Mouse (Mus musculus): ENCODE data around the gene 9630041A04Rik. TPM values are rescaled to one million over a fixed set of nuclear protein-coding genes. Genes with fewer than 3 reads are reported as not detected.

The 9630041A04Rik gene
- total RNA-seq (2021), result not detected

DNA sequence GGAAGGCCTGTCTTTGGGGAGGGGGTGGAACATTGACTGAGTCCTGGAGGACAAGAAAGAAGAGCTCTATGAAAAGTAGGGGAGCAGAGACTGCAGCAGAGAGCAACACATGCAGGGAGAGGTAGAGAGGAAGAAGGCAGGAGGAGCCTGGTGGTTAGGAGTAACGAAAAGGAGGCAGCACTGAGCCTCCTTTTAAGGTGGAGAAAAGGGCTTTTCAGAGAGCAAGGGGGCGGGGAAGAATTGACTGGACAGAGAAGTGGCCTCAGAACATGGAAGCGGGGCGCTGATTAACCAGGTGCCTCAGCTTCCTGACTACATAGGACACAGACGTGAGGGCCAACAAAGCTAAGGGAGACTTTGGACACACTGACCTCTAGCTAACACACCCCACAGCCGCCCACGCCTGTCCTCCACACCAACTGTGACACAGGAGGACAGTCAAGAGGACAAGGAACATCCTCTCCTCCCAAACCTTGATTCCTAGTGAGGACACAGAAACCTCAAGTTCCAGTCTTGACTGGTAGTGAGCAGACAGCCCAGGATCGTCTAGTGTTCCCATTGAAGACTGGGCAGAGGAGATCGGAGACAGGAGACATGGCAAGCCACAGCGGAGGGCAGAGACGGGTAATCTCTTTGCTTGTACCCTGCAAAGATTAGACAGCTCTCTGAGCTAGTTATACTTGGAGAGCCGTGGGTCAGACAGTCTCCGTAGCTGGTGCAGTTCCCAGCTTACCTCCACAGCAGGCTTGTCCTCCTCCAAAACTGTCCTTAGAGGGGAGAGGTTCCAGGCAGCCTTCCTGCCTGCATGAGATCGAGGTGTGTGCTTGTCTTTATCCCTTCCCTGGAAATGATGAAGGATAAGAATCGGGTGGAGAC lies at the start of gene 9630041A04Rik:
Gene 9630041A04Rik, plus strand, starts transcription at position 246 of the 876 bp plus-strand sequence.
- intact Hi-C loops (cut with DNase I), result no loop called here
- DNase-seq, result peak; percentile 32

DNA sequence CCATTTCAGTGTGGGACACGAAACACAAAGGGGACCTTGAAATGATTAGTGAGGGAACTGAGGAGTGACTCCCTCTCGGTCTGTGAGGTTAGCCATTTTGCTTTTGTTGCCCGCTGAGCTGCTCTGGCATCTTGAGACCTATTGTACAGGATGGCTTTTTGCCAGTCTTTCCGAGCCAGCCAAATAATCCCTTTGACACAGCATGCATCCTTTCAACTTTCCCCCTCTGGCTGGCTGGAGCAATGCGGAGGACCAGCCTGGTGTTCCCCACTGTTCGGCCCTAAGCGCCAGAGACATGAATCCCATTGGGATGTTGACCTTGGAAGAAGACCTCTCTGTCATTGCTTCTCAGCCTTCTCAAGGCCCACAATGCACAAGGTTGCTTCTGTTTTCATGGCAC lies 37.7 kb upstream of the 9630041A04Rik start:
- DNase-seq, result peak; percentile 48
- intact Hi-C loops (cut with DNase I), result no loop called here

DNA sequence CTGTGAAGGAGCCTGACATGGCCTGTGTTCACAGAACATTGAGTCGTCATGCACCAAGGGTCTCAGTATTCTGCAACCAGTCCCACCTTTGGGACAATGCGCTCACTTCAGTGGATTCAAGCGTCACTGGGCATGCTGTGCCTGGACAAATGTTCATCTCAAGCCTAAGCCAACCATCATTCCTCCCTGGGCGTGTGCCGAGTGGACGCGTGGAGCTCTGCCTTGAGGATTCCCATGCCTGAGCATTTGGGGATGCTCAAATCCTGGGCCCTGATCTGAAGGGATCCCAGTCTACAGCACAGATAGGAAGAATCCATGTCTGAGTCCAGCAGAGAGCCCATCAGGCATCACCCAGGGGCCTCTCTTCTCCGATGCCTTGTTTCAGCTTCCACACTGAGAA lies 36.0 kb upstream of the 9630041A04Rik start:
- intact Hi-C loops (cut with DNase I), result no loop called here
- peak; percentile 17 for DNase-seq

DNA sequence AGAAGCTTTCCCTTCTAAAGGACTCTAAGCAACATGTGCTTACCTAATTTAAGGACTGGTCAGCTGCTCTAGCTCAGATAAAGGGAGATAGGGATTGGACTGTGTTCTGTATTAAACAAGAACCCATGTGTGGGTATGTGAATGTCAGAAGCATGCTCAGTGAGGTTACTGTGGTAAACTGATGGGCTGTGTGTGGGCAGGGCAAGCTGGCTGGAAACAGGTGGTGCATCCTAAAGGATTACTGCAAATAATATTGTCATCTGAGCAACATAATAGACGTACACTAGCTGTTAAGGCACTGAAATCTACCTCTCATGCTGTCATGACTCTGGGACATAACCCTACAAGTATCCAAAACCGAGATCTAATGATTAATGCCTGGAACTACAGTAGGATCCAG lies 28.0 kb upstream of the 9630041A04Rik start:
- intact Hi-C loops (cut with DNase I), result no loop called here
- DNase-seq, result no peak

DNA sequence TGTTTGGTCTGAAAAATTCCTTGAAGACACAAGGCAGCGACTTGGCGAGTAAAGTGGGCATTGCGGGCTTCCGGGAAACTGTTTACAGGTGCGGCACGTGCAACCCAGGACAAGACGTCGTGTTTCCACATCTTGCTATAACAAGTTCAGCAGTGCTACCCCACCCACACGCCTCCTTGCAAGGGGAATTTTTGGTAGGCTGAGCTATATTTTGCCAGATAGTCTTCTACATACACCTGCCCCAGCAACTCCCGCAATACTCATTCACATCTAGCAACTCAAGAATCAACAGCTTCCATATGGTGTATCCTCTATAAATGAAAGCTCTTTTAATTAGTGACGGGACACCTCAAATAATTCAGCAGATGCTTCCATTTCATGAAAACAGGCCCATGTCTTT lies 20.5 kb upstream of the 9630041A04Rik start:
- no peak for DNase-seq
- intact Hi-C loops (cut with DNase I), result no loop called here

DNA sequence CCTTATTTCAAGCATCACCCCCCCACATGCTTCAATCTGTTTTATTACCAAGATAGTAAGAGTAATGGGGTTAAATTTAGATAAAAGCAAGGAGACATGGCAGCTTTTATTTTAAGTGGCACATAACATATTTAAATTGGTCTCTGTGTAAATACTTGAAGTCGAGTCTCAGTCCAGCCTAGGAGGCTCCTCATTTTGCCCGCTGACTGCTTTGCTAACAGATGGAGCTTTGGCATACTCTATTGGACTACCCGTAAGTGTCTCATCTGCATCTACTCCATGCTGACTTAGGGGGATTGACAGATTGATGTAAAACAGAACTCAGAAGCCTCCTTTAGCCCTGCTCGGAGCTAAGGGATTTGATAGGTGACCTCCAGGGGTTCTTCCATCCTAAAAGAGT lies 17.7 kb upstream of the 9630041A04Rik start:
- intact Hi-C loops (cut with DNase I), result no loop called here
- DNase-seq, result no peak

DNA sequence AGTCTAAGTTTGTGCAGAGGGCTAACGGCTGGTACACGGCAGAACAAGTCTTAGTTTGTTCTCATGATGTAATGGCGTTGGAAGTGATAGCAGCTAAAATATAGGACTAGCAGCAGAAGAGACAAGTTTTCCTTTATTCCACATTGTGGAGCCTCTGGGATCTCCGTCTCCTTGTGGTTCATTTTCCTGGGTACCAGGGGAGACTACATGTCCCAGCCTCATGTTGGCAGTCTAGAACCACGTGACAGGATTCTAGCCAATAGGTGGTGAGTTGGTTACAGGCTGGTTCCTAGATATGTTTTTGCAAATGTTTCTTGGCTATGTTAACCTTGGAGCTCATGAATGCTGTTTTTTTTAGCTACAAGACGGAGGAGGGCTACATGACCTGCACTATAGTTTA lies 15.9 kb upstream of the 9630041A04Rik start:
- no peak for DNase-seq
- intact Hi-C loops (cut with DNase I), result no loop called here

DNA sequence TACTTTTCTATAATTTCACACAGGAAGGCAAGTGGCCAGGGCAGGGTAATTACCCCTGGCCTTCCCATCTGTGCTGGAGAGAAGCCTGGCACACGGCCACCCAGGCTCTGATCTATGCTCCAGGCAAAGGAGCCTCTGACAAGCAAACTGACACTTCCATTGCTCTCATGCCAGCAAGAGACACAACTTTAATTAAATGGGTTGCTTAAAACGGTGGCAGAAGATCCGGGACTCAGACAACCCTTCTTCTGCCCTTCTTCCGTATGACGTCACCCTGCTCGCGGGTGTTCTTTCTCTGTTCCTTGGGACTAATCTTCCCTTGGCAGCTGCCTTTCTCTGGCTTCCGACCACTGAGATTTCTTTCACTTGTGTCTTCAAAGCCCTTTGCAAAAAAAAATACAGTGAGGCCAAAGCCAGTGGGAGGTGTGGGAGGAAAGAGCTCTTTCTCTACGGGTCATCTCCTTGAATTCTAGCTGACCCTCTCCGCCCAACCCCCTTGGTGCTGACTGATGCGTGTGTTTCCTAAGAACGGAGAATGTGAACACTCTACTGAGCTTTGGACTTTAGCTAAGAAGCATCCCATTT lies 932 bp downstream of the 9630041A04Rik start:
- intact Hi-C loops (cut with DNase I), result no loop called here

DNA sequence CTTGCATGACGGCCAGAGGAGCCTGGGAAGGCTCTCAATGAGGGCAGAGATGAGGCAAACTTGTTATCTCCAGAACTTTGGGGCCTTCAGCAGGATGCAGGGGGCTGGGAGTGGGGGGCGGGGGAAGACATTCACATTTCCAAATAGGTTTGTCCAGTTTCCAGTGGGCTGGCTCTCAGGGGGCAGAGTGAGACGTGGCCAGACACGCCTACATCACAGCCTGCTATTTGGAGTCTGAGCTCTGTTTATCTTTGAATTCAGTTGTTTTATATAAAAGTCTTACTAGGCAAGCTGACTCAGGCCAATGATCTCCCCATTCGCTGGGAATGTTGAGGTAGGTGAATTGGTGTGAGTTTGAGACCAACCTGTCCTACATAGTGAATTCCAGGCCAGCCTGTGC lies 1.5 kb downstream of the 9630041A04Rik start:
- intact Hi-C loops (cut with DNase I), result no loop called here
- peak; percentile 60 for DNase-seq

More for the DNA sequence above, 932 bp downstream of the 9630041A04Rik start:
- DNase-seq, result peak; percentile 97

DNA sequence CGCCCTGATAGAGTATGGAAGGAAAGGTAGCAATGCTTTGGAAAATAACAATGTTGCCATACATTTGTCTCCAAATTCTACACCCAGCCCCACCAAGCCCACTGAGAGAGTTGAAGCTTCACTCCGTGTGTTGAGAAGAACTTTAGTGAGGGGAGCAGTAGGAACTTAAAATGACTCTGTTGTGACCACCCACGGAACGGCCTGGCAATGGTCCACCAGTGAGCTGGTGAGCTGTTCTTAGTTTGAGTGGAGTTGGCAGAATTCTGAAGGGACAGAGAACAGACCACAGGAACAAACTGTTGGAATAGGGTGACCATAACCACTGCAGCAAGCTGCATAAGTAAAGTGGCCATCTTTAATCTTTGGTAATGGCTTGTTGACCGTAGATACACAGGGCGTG lies 7.0 kb downstream of the 9630041A04Rik start:
- intact Hi-C loops (cut with DNase I), result no loop called here
- peak; percentile 29 for DNase-seq

DNA sequence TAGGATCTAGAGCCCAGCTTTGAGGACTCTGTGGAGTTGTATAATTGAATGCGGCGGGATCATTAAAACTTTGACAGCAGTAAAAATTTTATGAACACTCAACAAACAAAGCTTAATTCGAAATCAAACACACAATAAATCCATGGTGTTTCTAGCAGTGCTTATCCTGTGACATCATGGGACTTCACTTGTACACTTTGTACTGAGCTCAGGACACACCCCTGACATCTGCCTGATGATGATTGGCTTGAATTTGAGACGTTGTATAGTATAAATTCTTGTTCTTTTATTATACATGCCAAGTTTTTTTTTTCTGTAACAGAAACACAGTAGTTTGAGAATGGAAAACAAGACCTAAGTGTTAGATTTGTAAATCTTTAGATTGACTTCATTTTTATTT lies 8.4 kb downstream of the 9630041A04Rik start:
- intact Hi-C loops (cut with DNase I), result no loop called here
- DNase-seq, result no peak

DNA sequence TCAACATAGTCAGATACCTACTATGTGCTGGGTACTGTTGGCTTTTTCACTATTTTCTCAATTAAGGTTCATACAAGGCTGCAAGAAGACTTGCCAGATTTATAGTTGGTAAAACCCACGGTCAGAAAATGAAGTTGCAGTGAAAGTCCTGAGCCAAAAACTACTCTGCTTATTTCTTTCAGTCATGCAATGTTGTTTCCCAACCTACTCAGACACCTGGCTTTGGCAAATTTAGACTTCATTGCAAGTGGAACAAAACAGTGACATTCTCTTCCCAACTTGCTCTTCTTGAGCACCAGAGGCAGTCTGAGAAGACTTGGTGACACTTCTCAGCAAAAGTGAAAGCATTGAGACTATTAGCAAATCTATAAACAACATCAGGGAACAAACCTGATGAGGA lies 13.7 kb downstream of the 9630041A04Rik start:
- DNase-seq, result no peak
- intact Hi-C loops (cut with DNase I), result no loop called here

DNA sequence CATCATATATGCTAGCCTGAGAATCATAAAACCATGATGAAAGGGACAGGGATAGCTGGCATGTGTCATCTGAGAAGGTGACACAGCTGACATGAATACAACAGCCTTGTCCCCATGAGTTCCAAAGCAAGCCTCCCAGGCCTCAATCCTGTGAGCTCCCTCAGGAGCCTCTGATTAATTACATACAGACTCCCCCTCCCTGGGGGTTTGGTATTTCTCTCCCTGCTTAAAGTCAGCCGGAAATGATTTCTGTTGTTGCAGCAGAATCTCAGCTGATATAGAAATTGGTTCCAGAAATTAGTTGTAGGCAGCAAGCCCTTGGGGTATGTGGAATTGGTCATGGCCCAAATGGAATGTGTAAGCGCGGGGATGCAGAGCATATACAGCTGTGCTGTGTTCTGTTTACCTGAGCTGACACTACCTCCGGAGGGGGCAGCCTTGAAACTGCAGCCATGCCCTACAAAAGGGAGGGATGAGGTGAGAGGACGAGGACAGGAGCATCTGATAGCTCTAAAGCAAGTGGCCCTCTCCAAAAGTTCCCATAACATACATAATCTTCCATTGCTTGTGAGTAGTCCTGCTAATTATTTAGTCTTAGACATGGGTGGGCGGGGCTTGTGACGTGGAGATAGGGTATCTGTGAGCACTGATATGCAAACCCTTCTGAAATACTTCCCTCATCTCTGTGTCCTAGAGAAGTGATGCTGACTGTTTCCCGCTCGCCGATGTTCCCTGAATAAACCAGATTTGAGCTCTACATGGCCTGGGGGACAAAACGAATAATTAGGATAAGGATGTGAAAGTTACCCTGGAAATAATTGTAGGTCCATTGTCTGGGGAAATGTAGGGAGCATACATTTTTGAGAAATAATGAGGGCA lies 15.7 kb downstream of the 9630041A04Rik start:
- intact Hi-C loops (cut with DNase I), result no loop called here
- no peak for DNase-seq

DNA sequence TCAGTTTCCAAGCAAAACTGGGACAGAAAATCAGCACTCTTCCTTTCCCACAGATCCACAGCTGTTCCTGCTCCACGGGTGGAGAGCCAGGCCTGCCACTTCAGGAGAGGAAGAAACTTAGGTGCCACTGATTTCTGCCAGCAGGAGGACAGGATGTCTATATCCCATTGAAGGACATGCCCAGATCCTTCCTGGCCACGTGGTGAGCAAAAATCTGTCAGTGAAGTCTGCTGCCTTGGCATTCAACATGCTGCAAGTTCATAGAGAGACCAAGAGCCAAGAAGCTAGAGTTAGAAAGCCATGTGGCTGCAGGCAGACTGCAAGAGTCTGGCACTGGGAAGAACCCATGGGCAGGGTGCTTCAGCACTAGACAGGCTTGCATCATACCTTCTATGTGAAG lies 21.7 kb downstream of the 9630041A04Rik start:
- peak; percentile 55 for DNase-seq
- intact Hi-C loops (cut with DNase I), result no loop called here

DNA sequence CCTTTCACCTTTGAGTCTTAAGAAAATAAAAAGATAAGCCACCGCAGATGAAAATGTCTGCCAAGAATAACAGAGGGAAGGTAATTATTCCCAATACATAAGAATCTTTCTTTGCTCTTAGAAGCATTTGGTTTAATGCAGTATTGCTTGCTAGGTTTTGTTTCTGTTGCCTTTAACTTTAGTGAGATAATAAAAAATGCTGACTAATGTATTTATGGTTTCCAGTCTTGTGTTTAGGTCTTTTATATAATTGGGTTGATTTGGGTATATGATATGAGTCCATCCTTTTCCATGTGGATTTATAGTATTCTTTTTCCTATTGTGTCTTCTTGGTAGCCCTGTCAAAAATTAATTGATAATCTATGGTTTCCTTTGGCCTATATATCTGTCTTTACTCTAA lies 36.2 kb downstream of the 9630041A04Rik start:
- DNase-seq, result no peak
- intact Hi-C loops (cut with DNase I), result no loop called here

DNA sequence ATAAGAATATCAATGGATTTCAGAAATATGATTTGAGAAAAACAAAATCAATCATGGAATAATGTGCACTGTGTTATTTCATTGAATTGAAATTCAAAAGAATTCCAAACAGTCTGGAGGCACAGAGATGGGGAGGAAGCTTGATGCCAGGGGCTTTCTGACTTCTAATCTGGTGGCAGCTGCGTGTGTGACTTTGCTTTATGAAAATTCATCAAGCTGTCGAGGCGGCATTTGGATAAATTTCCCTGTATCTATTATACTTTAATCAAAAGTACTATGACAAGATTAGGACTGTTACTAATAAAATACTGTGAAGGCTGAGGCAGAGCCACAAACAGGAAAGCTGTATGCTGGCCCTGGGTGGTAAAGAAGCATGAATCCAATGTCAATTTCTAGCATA lies 41.8 kb downstream of the 9630041A04Rik start:
- no peak for DNase-seq
- intact Hi-C loops (cut with DNase I), result no loop called here

DNA sequence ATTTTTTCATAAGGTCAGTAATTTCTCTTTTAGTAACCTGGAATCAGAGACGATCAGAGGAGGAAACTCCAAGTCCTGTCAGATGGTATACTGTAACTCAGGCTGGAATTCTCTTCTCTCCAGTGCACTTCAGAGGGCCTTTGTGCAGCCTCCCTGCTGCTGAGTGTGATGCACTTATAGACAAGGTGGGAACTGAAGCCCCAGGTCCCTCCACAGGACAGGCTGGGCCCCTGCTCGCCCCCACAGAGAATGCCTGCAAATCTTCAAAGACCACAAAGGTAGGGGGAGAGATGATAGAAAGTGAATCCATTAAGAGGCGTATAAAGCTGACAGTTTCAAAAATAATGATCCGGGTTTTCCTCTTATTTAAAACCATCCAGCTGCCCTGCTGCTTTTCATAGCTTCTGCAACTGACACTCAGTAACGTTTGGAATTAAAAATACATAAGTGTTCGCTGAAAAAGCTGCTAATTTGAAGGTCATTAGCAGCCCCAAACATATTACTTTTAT lies 46.2 kb downstream of the 9630041A04Rik start:
- intact Hi-C loops (cut with DNase I), result no loop called here
- DNase-seq, result no peak

DNA sequence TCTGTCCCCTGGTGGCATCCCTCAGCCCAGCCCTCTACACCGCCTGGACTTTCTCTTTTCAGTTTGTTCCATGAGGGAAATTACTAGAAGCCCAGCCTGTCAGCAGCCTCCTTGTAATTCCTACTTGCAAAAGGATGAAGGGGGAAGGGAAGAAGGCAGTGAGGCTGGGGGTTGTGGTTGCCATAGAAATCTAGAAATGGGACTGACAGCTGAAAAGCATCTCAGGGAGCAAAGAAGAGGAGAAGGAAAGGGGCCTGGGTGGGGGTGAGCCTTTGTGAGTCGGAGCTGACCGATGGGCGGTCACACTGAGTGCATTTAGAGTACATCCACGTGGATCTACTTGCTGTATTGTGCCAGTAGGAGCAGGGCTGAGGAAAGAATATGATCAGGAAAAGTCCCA lies 47.2 kb downstream of the 9630041A04Rik start:
- DNase-seq, result peak; percentile 36
- intact Hi-C loops (cut with DNase I), result no loop called here

DNA sequence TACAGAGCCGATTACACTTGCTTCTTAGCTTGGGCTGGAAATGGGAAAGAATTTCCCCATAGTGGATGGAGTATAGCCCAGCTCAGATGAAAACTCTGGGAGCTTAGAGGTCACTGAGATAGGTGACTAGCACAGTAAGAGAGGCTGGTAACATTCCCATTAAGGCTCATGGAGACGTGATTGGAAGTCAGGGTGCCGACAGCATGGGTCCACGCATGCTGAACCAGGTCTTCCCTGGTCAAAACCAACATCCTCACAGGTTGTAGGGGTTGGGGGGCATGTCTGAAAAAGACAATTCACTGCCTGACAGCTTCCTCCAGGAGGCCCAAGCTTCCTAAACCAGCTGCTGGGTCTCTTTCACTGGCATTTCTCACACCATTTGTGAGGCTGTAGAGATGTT lies 47.9 kb downstream of the 9630041A04Rik start:
- DNase-seq, result no peak
- intact Hi-C loops (cut with DNase I), result no loop called here

DNA sequence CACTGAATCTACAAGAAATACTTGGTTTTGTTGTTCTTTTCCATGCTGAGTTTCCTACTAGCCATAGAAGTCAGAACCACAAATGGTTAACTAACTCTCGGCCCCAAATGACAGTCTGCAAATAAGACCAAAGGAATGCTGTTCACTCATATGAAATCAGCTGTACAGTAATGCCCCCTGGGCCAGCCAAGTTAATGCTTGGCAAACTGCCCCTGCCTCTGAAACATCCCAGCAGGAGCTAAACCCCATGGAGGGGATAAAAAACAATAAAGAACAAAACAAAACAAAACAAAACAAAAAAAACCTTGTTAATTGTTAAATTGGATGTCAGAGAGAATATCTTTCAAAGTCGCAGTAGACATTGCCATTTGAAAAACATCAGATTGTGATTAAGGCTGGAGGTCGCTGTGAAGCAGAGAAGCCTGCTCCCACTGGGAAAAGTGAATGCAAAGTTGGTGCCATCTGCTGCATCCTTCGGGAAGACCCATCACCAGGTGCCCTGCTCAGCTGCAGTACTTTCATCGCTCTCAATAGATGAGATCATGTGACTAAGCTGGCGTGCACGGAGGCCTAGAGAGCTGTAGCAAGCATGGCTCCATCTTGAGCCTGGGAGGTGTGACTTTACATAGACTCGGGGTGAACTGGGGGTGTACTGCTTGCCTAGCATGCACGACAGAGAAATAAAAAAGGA lies 49.7 kb downstream of the 9630041A04Rik start:
- intact Hi-C loops (cut with DNase I), result no loop called here
- peak; percentile 58 for DNase-seq

DNA sequence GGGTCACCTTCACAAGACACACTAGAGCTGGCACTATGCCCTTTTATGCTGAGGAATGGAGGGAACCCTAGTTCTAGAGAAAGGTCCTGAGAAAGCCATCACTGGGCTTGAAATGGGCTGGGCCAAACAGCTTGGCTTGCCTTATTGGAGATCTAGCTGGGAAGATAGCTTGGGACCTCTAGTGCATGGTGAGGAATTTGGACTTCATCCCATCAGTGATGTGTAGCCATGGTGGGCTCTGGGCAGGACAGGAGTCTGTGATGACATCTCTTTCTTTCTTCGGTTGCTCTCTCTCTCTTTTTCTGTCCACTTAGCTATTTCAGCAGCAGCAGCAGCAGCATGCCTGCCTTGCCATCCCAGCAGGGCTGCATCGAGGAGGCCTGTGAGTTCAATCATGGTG lies 53.4 kb downstream of the 9630041A04Rik start:
- intact Hi-C loops (cut with DNase I), result no loop called here
- DNase-seq, result no peak

All from left cerebral cortex, postnatal 4 days (tissue).